Mouse (Mus musculus) liver, postnatal 0 days (tissue): ENCODE data around the gene Esd.

Experiments
- CTCF ChIP-seq: sonication (generic); IDR thresholded peaks from 2 replicates; pipeline ENCODE4 v1.5.1; 2016; ENCODE audit warnings: antibody characterized with exemption, low read depth
- EP300 ChIP-seq: IDR thresholded peaks from 2 replicates; pipeline ENCODE4 v1.6.1; 2016; ENCODE audit warnings: antibody characterized with exemption, low read depth, mild to moderate bottlenecking

DNA sequence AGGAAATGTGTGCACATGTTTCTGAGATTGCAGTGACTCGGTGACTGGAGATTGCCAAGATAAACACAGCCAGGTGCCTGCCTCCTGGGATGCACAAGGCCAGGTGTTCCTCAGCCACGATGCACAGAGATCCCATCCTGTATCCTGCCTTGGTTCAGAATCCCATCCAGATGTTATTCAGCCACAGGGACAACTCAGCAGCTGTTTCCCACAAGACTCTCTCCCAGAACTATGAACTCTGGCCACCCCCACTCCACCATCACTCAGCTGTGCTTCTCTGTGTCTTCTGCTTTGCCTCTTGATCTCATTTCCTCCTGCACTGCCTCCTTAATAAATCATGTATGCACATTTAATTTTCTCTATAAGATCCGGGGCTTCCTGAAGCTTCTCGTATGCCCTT lies 35.3 kb upstream of the Esd start:
- no peak for TF ChIP-seq EP300
- no peak for TF ChIP-seq CTCF
